Mouse (Mus musculus): Measurements from ENCODE around the gene Lrtm1. TPM values are rescaled to one million over a fixed set of nuclear protein-coding genes. Genes with fewer than 3 reads are reported as not detected.

The Lrtm1 gene
- total RNA-seq, 1 experiment: not detected

DNA sequence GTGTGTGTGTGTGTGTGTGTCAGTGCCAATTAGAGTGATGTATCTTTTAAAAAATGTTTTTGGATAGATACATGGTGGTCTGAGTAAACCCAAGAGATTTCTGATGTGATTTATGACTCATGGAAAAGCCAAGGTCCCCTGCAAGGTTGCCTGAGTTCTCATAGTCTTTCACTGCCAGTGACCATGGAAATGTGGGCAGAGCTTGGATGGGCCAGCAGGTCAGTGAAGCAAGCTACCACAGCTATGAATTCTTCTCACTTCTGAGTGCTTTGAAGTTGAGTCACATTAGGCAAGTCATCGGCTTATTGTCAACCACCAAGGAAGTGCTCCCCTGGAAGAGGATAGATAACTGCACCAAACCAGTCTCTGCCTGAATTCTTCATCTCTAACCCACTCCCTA is 64.2 kb downstream of the Lrtm1 start:
- Histone ChIP-seq H3K9me3 (ENCODE audit: control insufficient read depth, insufficient read depth, low read depth, low read length) (no peaks in the 10 kb centered on the region), H3K4me1 (ENCODE audit: control insufficient read depth in 2 of 2, insufficient read depth in 2 of 2, low read length in 2 of 2, poor library complexity in 1 of 2) (no peaks in the 10 kb centered on the region), H3K27ac (ENCODE audit: insufficient read depth, low read depth, low read length, poor library complexity, severe bottlenecking) (no peak overlapping the region), H3K4me3 (ENCODE audit: insufficient read depth in 1 of 2, low read depth in 1 of 2, low read length in 2 of 2, poor library complexity in 1 of 2, severe bottlenecking in 1 of 2) (no peak overlapping the region), H3K36me3 (ENCODE audit: control insufficient read depth, insufficient read depth, low read length, poor library complexity, severe bottlenecking) (no peaks in the 10 kb centered on the region), H3K9ac (ENCODE audit: insufficient read depth, low read depth, low read length, poor library complexity, severe bottlenecking) (no peak overlapping the region)
- no peak for DNase-seq (ENCODE audit: low read depth, low spot score)
- no peak for TF ChIP-seq CHD2 (IDR thresholded peaks at IDR 0.05; ENCODE audit: low read depth, low read length)
- no peak for TF ChIP-seq HCFC1 (IDR thresholded peaks at IDR 0.05; ENCODE audit: borderline replicate concordance, insufficient read depth, low read length)
- TF ChIP-seq MAFK (IDR thresholded peaks at IDR 0.05; ENCODE audit: insufficient read depth, low read depth, low read length): no peak
- in situ Hi-C loops (cut with MboI; ENCODE audit: low sequenced_read_pairs in 2 of 2, unreplicated experiment in 2 of 2): no loop called here
